Mouse (Mus musculus) frontal cortex, postnatal 14 days (tissue): Measurements from ENCODE around the gene Olfr871.
"Not testable (repeated sequence)": the region's sequence is repeated elsewhere in the genome, so short reads cannot be mapped to it uniquely, and the experiment has no call there.

Experiments
- DNase-seq, 2 experiments: peaks; one replicate each; pipeline ENCODE4 v3.0.0; 2022; ENCODE audit warnings: low spot score in 2 of 2

The Olfr871 gene

DNA sequence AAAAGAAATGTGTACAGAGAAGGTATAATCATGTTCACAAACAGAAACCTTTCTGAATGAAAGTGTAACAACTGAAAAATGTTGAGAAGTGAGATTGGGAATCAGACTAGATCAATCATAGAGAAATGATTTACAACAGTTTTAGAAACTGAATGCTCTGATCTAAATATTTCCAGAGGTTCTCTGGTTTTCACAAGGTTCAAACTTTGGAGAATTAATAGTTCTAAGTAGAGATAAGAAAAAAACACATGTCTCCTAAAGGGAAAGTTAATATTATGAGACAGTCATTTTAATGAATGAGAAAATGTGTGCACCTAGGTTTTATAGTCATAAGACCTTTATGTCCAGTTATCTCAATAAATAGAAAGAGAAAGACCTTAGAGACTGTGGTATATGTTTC is at the start of gene Olfr871:
TSS of gene Olfr871 (plus strand) at position 301 of the 400 bp plus-strand sequence.
- DNase-seq = no peak

GRCm38 (mm10) chr9:20173957-20174356 is 38.0 kb upstream of the Olfr871 start, which contains the start of gene Olfr870:
Olfr870 (minus strand) TSS chr9:20174057.
- DNase-seq = no peak

GRCm38 (mm10) chr9:20179463-20179862 is 32.5 kb upstream of the Olfr871 start:
- no peak for DNase-seq

GRCm38 (mm10) chr9:20202131-20202530 is 9.9 kb upstream of the Olfr871 start:
- DNase-seq = no peak

DNA sequence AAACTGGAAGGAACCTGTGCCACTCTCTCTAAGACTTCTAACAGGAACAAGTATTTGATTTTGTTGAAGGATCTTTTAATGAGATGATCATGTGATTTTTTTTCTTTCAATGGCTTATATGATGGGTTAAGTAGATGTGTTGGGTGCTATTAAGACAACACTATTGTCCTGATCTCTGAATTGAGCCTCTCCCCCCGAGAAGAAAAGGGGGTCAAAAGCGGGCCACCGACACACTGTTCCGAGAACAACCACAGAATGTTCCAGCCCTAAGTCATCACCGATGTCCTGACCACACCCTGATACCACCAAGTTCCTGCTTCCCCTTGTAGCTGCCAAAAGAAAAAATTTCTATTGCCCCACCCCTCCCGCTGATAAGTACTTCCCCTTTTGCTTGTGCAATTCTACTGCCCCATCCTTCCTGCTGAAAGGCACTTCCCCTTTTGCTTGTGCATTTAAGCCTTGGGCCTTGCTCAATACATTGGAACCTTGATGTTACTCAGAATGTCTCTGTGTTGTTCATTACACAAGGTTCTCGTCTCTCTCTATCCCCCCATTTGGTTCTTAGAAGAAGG is 8.5 kb upstream of the Olfr871 start:
- not testable (repeated sequence) for DNase-seq

DNA sequence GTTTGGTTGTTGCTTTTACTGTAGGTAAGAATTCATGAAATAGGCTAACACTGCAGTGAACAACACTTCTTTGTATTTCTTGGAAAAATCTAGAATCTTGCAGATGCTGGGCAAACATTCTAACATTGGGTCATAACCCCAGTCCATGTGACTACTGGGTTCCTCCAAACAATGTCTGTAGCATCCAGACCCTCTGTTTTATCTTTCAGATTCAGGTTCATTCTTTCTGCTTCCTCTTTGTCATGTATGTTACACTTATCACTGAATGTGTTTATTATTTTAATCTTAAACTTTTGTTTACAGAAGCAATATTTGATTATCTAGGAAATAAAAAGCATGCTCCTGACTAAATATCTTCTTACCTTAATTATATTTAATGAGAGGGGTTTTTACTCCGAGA is 1.2 kb upstream of the Olfr871 start:
- DNase-seq = no peak

DNA sequence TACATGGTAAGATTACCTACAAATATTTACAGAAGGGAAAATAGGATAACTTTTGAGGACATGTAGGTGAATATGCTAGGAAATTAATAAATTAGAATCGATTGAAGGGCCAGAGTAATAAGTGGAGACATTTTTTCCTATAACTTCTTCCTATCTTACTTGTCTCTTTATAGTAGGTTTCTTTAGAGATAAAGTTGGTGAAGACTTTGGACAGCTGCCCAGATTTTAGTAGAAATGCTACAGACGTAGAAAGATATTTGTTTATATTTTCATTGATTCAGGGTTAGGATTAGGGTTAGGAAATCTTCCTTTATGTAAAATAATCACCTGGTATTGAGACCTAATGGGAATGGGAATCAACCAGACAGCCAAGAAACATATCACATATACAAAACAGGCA is 530 bp upstream of the Olfr871 start:
- no peak for DNase-seq

DNA sequence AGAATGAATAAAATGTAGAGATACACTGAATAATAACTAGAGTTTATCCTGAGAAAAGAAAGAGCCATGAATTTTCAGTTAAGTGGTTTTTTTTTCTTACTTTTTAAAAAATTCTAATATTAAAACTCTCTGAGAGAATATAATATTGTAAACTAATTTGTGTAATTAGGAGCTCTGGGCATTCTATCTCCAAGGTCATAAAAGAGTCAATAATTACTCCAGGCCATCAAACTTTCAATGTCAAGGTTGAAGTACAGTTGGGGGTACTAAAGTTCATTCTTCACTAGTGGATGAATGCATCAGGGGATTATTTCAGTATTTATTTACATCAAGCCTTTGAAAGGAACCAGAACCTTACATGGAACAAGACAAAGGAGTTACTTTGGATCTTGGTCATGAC is 24.8 kb downstream of the Olfr871 start, which contains the start of gene Olfr872:
TSS of gene Olfr872 (plus strand) at position 301 of the 400 bp plus-strand sequence.
- DNase-seq = no peak

DNA sequence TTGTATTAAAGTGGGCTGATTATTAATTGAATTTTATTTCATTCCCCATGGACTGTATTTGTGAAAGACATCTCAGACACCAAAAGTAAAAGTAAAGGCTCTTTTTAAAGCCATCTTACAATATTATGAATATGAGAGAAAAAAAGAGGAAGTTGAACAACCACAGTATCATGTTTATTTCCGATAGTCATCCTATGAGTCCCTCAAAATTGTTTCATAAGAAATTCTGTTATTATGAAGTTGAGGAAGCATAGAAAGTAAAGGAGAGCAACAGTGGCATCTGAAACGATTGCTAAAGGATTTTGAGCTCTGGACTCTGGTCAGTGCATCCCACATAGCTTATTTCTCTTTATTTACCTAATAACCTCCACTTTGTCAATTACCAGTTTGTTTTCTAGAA is 25.4 kb downstream of the Olfr871 start:
- DNase-seq = no peak
